Mouse (Mus musculus) cortical plate, adult 2 months (tissue): ENCODE measurements around the gene Pld5.

Source experiments
- CTCF ChIP-seq: fragments of 200-500 bp; IDR thresholded peaks from 2 replicates; pipeline ENCODE4 v1.5.1; 2011; ENCODE audit warnings: mild to moderate bottlenecking, control low read depth, low read length; ENCODE audit not compliant: insufficient read depth; ENCODE audit errors: extremely low read depth
- POLR2A ChIP-seq: fragments of 200-500 bp; IDR thresholded peaks from 2 replicates; pipeline ENCODE4 v1.6.1; 2011; ENCODE audit warnings: mild to moderate bottlenecking, low read length, control low read depth; ENCODE audit not compliant: insufficient read depth; ENCODE audit errors: extremely low read depth

DNA sequence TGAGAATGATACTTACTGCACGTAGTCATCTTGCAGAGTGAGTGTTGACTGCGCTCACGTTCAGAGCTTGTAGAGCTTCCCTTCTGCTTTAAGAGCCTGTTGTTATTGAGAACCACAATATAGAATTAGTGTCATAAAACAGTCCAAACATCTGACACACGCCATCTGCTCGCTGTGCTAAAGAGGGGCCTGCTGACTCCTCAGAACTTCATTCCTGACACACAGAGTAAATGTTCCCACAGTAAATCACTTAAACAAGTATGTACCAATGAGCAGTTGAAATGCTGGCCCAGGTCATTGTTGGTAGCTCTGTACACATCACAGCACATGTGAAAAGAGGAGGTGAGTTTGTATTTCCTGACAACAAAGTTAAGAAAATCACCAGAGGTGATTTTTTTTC, 14.3 kb upstream of the Pld5 start:
- TF ChIP-seq POLR2A, result no peak
- no peak for TF ChIP-seq CTCF
